Mouse (Mus musculus): ENCODE results near the gene Grm4. TPM values are rescaled to one million over a fixed set of nuclear protein-coding genes. Genes with fewer than 3 reads are reported as not detected.

The Grm4 gene
- polyA plus RNA-seq, 1 experiment from 2014 or later = not detected

GRCm38 (mm10) chr17:27435225-27435624 lies 86.0 kb downstream of the Grm4 start:
- H3K27ac ChIP-seq (ENCODE audit: low read length) = no peak overlapping the region
- WGBS (ENCODE audit: insufficient replicate concordance) = 69% methylated on average over 15 of the region's 15 CpGs
- H3K4me2 ChIP-seq (ENCODE audit: low read depth, low read length) = no peak overlapping the region

GRCm38 (mm10) chr17:27434066-27434465 lies 87.1 kb downstream of the Grm4 start:
- no peak for ATAC-seq (ENCODE audit: low read depth)
- H3K36me3 ChIP-seq (ENCODE audit: control insufficient read depth, insufficient read depth) = no peaks in the 10 kb centered on the region

More at GRCm38 (mm10) chr17:27435225-27435624, 86.0 kb downstream of the Grm4 start:
- no peak for ATAC-seq (ENCODE audit: low read depth)
- H3K36me3 ChIP-seq (ENCODE audit: control insufficient read depth, insufficient read depth) = no peaks in the 10 kb centered on the region
- no peak overlapping the region for H3K9ac ChIP-seq (ENCODE audit: low read depth, low read length)
- no peaks in the 10 kb centered on the region for H3K27me3 ChIP-seq (ENCODE audit: control insufficient read depth, insufficient read depth, low read depth, low read length)
- H3K4me3 ChIP-seq (ENCODE audit: low read depth, low read length) = no peak overlapping the region
- no peaks in the 10 kb centered on the region for H3K4me1 ChIP-seq (ENCODE audit: control insufficient read depth, low read depth, low read length)
- H3K9me3 ChIP-seq (replicated peaks; ENCODE audit: control insufficient read depth, low read length) = no peaks in the 10 kb centered on the region

GRCm38 (mm10) chr17:27433179-27433680 lies 88.0 kb downstream of the Grm4 start:
- Histone ChIP-seq H3K27me3 (ENCODE audit: control insufficient read depth, insufficient read depth, low read depth, low read length) (no peaks in the 10 kb centered on the region), H3K9me3 (replicated peaks; ENCODE audit: control insufficient read depth, low read length) (no peaks in the 10 kb centered on the region)

More at GRCm38 (mm10) chr17:27434066-27434465, 87.1 kb downstream of the Grm4 start:
- Histone ChIP-seq H3K4me2 (ENCODE audit: low read depth, low read length) (no peak overlapping the region), H3K9ac (ENCODE audit: low read depth, low read length) (no peak overlapping the region), H3K4me3 (ENCODE audit: low read depth, low read length) (no peak overlapping the region), H3K27me3 (ENCODE audit: control insufficient read depth, insufficient read depth, low read depth, low read length) (no peaks in the 10 kb centered on the region), H3K9me3 (replicated peaks; ENCODE audit: control insufficient read depth, low read length) (no peaks in the 10 kb centered on the region), H3K27ac (ENCODE audit: low read length) (no peak overlapping the region), H3K4me1 (ENCODE audit: control insufficient read depth, low read depth, low read length) (no peaks in the 10 kb centered on the region)
- 28% methylated on average over 1 of the region's 1 CpGs for WGBS (ENCODE audit: insufficient replicate concordance)

GRCm38 (mm10) chr17:27432145-27432650 lies 89.0 kb downstream of the Grm4 start:
- H3K4me2 ChIP-seq (ENCODE audit: low read depth, low read length) = no peak overlapping the region
- no peaks in the 10 kb centered on the region for H3K36me3 ChIP-seq (ENCODE audit: control insufficient read depth, insufficient read depth)
- H3K4me3 ChIP-seq (ENCODE audit: low read depth, low read length) = no peak overlapping the region
- WGBS (ENCODE audit: insufficient replicate concordance) = 57% methylated on average over 9 of the region's 9 CpGs
- no peak overlapping the region for H3K27ac ChIP-seq (ENCODE audit: low read length)
- ATAC-seq (ENCODE audit: low read depth) = no peak
- no peaks in the 10 kb centered on the region for H3K9me3 ChIP-seq (replicated peaks; ENCODE audit: control insufficient read depth, low read length)
- H3K4me1 ChIP-seq (ENCODE audit: control insufficient read depth, low read depth, low read length) = no peaks in the 10 kb centered on the region
- no peaks in the 10 kb centered on the region for H3K27me3 ChIP-seq (ENCODE audit: control insufficient read depth, insufficient read depth, low read depth, low read length)
- H3K9ac ChIP-seq (ENCODE audit: low read depth, low read length) = no peak overlapping the region

More at GRCm38 (mm10) chr17:27433179-27433680, 88.0 kb downstream of the Grm4 start:
- no peak overlapping the region for H3K9ac ChIP-seq (ENCODE audit: low read depth, low read length)
- WGBS (ENCODE audit: insufficient replicate concordance) = 45% methylated on average over 3 of the region's 3 CpGs
- no peak overlapping the region for H3K27ac ChIP-seq (ENCODE audit: low read length)
- no peak for ATAC-seq (ENCODE audit: low read depth)
- H3K36me3 ChIP-seq (ENCODE audit: control insufficient read depth, insufficient read depth) = no peaks in the 10 kb centered on the region
- no peak overlapping the region for H3K4me2 ChIP-seq (ENCODE audit: low read depth, low read length)
- no peaks in the 10 kb centered on the region for H3K4me1 ChIP-seq (ENCODE audit: control insufficient read depth, low read depth, low read length)
- H3K4me3 ChIP-seq (ENCODE audit: low read depth, low read length) = no peak overlapping the region

- Histone ChIP-seq H3K9me3 (replicated peaks; ENCODE audit: control insufficient read depth, low read length) (no peaks in the 10 kb centered on the region), H3K4me2 (ENCODE audit: low read depth, low read length) (no peak overlapping the region), H3K9ac (ENCODE audit: low read depth, low read length) (no peak overlapping the region), H3K4me3 (ENCODE audit: low read depth, low read length) (no peak overlapping the region), H3K27me3 (ENCODE audit: control insufficient read depth, insufficient read depth, low read depth, low read length) (no peaks in the 10 kb centered on the region), H3K4me1 (ENCODE audit: control insufficient read depth, low read depth, low read length) (no peaks in the 10 kb centered on the region), H3K27ac (ENCODE audit: low read length) (no peak overlapping the region), H3K36me3 (ENCODE audit: control insufficient read depth, insufficient read depth) (no peaks in the 10 kb centered on the region)
- ATAC-seq (ENCODE audit: low read depth) = no peak
- WGBS (ENCODE audit: insufficient replicate concordance) = 72% methylated on average over 26 of the region's 26 CpGs
Observed at GRCm38 (mm10) chr17:27431049-27431839, 90.0 kb downstream of the Grm4 start.

GRCm38 (mm10) chr17:27429757-27430156 lies 91.4 kb downstream of the Grm4 start:
- no peak overlapping the region for H3K4me2 ChIP-seq (ENCODE audit: low read depth, low read length)
- no peaks in the 10 kb centered on the region for H3K27me3 ChIP-seq (ENCODE audit: control insufficient read depth, insufficient read depth, low read depth, low read length)
- H3K27ac ChIP-seq (ENCODE audit: low read length) = no peak overlapping the region
- no peaks in the 10 kb centered on the region for H3K9me3 ChIP-seq (replicated peaks; ENCODE audit: control insufficient read depth, low read length)
- WGBS (ENCODE audit: insufficient replicate concordance) = 21% methylated on average over 9 of the region's 9 CpGs
- no peak for ATAC-seq (ENCODE audit: low read depth)
- H3K9ac ChIP-seq (ENCODE audit: low read depth, low read length) = no peak overlapping the region
- H3K36me3 ChIP-seq (ENCODE audit: control insufficient read depth, insufficient read depth) = no peaks in the 10 kb centered on the region
- H3K4me1 ChIP-seq (ENCODE audit: control insufficient read depth, low read depth, low read length) = no peaks in the 10 kb centered on the region
- no peak overlapping the region for H3K4me3 ChIP-seq (ENCODE audit: low read depth, low read length)

GRCm38 (mm10) chr17:27425016-27425415 lies 96.2 kb downstream of the Grm4 start:
- H3K9me3 ChIP-seq (replicated peaks; ENCODE audit: control insufficient read depth, low read length) = no peaks in the 10 kb centered on the region
- H3K9ac ChIP-seq (ENCODE audit: low read depth, low read length) = no peak overlapping the region
- no peak overlapping the region for H3K4me3 ChIP-seq (ENCODE audit: low read depth, low read length)
- H3K27ac ChIP-seq (ENCODE audit: low read length) = no peak overlapping the region
- 58% methylated on average over 2 of the region's 2 CpGs for WGBS (ENCODE audit: insufficient replicate concordance)
- H3K36me3 ChIP-seq (ENCODE audit: control insufficient read depth, insufficient read depth) = no peaks in the 10 kb centered on the region
- no peak for ATAC-seq (ENCODE audit: low read depth)
- H3K27me3 ChIP-seq (ENCODE audit: control insufficient read depth, insufficient read depth, low read depth, low read length) = no peaks in the 10 kb centered on the region
- H3K4me1 ChIP-seq (ENCODE audit: control insufficient read depth, low read depth, low read length) = no peaks in the 10 kb centered on the region
- H3K4me2 ChIP-seq (ENCODE audit: low read depth, low read length) = no peak overlapping the region

- ATAC-seq (ENCODE audit: low read depth) = no peak
- H3K4me3 ChIP-seq (ENCODE audit: low read depth, low read length) = no peak overlapping the region
- no peak overlapping the region for H3K27ac ChIP-seq (ENCODE audit: low read length)
- H3K36me3 ChIP-seq (ENCODE audit: control insufficient read depth, insufficient read depth) = no peaks in the 10 kb centered on the region
- WGBS (ENCODE audit: insufficient replicate concordance) = 61% methylated on average over 6 of the region's 6 CpGs
- H3K4me1 ChIP-seq (ENCODE audit: control insufficient read depth, low read depth, low read length) = no peaks in the 10 kb centered on the region
- H3K4me2 ChIP-seq (ENCODE audit: low read depth, low read length) = no peak overlapping the region
- H3K9me3 ChIP-seq (replicated peaks; ENCODE audit: control insufficient read depth, low read length) = no peaks in the 10 kb centered on the region
- H3K9ac ChIP-seq (ENCODE audit: low read depth, low read length) = no peak overlapping the region
- H3K27me3 ChIP-seq (ENCODE audit: control insufficient read depth, insufficient read depth, low read depth, low read length) = no peaks in the 10 kb centered on the region
Observed at GRCm38 (mm10) chr17:27424356-27424755, 96.8 kb downstream of the Grm4 start.

- Histone ChIP-seq H3K9ac (ENCODE audit: low read depth, low read length) (no peak overlapping the region), H3K4me1 (ENCODE audit: control insufficient read depth, low read depth, low read length) (no peaks in the 10 kb centered on the region), H3K27ac (ENCODE audit: low read length) (no peak overlapping the region), H3K9me3 (replicated peaks; ENCODE audit: control insufficient read depth, low read length) (no peaks in the 10 kb centered on the region), H3K36me3 (ENCODE audit: control insufficient read depth, insufficient read depth) (no peaks in the 10 kb centered on the region), H3K27me3 (ENCODE audit: control insufficient read depth, insufficient read depth, low read depth, low read length) (no peaks in the 10 kb centered on the region), H3K4me3 (ENCODE audit: low read depth, low read length) (no peak overlapping the region), H3K4me2 (ENCODE audit: low read depth, low read length) (no peak overlapping the region)
- no peak for ATAC-seq (ENCODE audit: low read depth)
- WGBS (ENCODE audit: insufficient replicate concordance) = 34% methylated on average over 10 of the region's 10 CpGs
Observed at GRCm38 (mm10) chr17:27422726-27423381, 98.3 kb downstream of the Grm4 start.

Measured in liver, embryonic 16.5 days (tissue).